Mouse (Mus musculus): Measurements from ENCODE around the gene Hist1h4a. TPM values are rescaled to one million over a fixed set of nuclear protein-coding genes. Genes with fewer than 3 reads are reported as not detected.

Gene Hist1h4a
- total and polyA plus RNA-seq, 2 experiments from 2014 or later = 0.49 to 794 TPM

DNA sequence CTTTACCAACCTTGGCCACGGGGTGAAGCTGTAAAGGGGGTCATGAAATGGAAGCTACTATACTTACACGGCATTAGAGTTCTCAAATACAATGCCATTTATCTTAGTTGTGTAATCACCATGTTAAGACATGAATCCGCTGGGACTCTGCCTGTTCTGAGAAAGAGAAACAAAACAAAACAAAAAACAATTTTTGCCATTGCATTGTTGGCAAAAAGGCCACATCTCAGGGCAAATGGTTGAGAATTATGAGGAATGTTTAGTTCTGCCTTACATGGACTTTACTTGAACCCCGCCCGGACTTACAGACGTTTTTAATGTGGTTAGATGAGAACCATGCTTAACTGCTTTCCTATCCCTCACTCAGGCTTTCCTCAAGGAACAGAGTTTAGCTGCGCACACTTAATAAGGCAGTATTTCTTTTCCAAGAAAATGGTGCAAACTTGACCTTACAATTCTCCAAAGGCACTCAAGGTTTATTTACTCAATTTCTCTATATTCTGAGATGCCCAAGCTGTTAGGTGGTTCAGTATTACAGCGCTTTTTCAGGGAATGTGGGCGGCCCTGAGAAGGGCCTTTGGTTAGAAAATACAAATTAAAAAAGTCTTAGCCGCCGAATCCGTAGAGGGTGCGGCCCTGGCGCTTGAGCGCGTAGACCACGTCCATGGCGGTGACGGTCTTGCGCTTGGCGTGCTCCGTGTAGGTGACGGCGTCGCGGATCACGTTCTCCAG is 624 bp downstream of the Hist1h4a start:
- Histone ChIP-seq H3K4me1 (ENCODE audit: control insufficient read depth, insufficient read depth) (peaks cover 26% of the 10 kb centered on the region), H3K9me3 (replicated peaks; ENCODE audit: control insufficient read depth, low read length) (no peaks in the 10 kb centered on the region), H3K27ac (ENCODE audit: low read depth) (peak overlapping the region; percentile 95), H3K4me2 (ENCODE audit: low read depth, low read length) (peak overlapping the region; percentile 71), H3K9ac (replicated peaks; ENCODE audit: low read depth, low read length) (peak overlapping the region; percentile 39), H3K27me3 (ENCODE audit: control insufficient read depth, insufficient read depth, low read length) (no peaks in the 10 kb centered on the region), H3K36me3 (replicated peaks; ENCODE audit: control insufficient read depth, insufficient read depth, low read length) (no peaks in the 10 kb centered on the region), H3K4me3 (ENCODE audit: low read depth, low read length) (peak overlapping the region; percentile 48)
- ATAC-seq (ENCODE audit: insufficient read depth, low read depth) (peak; percentile 2; the same call in 1 of the 2 replicates), DNase-seq (ENCODE audit: low spot score) (peak; percentile 50)
- TF ChIP-seq CTCF (IDR thresholded peaks at IDR 0.05; ENCODE audit: low read depth) (no peak), EP300 (IDR thresholded peaks at IDR 0.05; ENCODE audit: low read depth) (no peak)
- WGBS = 3% methylated on average over 19 of the region's 27 CpGs

DNA sequence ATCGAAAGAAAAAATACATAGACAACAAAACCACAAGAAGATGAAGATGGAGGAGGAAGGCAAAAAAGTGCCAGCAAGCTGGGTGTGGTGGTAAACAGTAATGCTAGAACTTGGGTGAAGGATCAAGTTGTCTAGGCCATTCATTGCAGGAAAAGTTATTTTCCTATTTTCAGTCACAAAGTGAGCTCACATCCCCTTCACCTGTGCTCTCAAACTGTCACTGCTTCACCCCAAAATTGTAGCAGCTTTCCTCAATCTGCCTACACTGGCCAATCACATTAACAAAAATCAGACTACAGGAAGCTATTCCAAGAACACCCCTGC is 1.2 kb downstream of the Hist1h4a start:
- Histone ChIP-seq H3K4me3 (ENCODE audit: low read depth, low read length) (no peak overlapping the region), H3K4me1 (ENCODE audit: control insufficient read depth, insufficient read depth) (peaks cover 26% of the 10 kb centered on the region), H3K4me2 (ENCODE audit: low read depth, low read length) (peak overlapping the region; percentile 71; the same call in 1 of the 2 replicates), H3K27me3 (ENCODE audit: control insufficient read depth, insufficient read depth, low read length) (no peaks in the 10 kb centered on the region), H3K9ac (replicated peaks; ENCODE audit: low read depth, low read length) (no peak overlapping the region), H3K27ac (ENCODE audit: low read depth) (no peak overlapping the region), H3K9me3 (replicated peaks; ENCODE audit: control insufficient read depth, low read length) (no peaks in the 10 kb centered on the region), H3K36me3 (replicated peaks; ENCODE audit: control insufficient read depth, insufficient read depth, low read length) (no peaks in the 10 kb centered on the region)
- ATAC-seq (ENCODE audit: insufficient read depth, low read depth) (no peak), DNase-seq (ENCODE audit: low spot score) (no peak)
- no peak for TF ChIP-seq CTCF (IDR thresholded peaks at IDR 0.05; ENCODE audit: low read depth)
- WGBS = 70% methylated on average over 1 of the region's 1 CpGs

DNA sequence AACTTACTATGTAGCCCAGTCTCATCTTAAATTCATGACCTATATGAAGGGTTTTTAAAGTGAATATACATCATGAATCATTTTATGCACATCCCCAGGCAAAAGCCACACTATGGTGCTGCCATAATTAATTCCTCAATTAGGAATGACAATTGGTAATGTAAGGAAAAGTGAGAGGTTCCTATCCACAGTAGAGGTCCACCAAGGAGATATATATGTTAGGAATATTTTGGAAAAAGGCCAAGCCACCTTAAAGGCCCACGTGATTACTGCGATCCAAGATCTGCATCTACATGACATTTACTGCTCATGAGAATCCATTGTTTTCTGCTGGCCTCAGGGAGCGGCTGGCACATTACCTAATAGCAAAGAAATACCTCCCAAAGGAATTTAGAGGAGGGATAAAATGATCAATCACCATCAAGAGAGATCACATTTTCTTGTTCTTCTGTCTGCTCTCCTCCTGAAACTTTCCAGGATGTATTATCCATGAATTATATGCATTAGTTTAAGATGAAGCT is 1.7 kb downstream of the Hist1h4a start:
- Histone ChIP-seq H3K9me3 (replicated peaks; ENCODE audit: control insufficient read depth, low read length) (no peaks in the 10 kb centered on the region), H3K9ac (replicated peaks; ENCODE audit: low read depth, low read length) (no peak overlapping the region), H3K4me3 (ENCODE audit: low read depth, low read length) (no peak overlapping the region), H3K4me2 (ENCODE audit: low read depth, low read length) (no peak overlapping the region), H3K4me1 (ENCODE audit: control insufficient read depth, insufficient read depth) (peaks cover 22% of the 10 kb centered on the region), H3K36me3 (replicated peaks; ENCODE audit: control insufficient read depth, insufficient read depth, low read length) (no peaks in the 10 kb centered on the region), H3K27ac (ENCODE audit: low read depth) (no peak overlapping the region), H3K27me3 (ENCODE audit: control insufficient read depth, insufficient read depth, low read length) (no peaks in the 10 kb centered on the region)
- ATAC-seq (ENCODE audit: insufficient read depth, low read depth) = no peak
- 89% methylated on average over 3 of the region's 3 CpGs for WGBS
- DNase-seq (ENCODE audit: low spot score) = no peak
- no peak for TF ChIP-seq CTCF (IDR thresholded peaks at IDR 0.05; ENCODE audit: low read depth)
- TF ChIP-seq EP300 (IDR thresholded peaks at IDR 0.05; ENCODE audit: low read depth) = no peak

GRCm38 (mm10) chr13:23757921-23758320 is 3.1 kb downstream of the Hist1h4a start:
- ATAC-seq (ENCODE audit: insufficient read depth, low read depth) (no peak), DNase-seq (ENCODE audit: low spot score) (no peak)
- TF ChIP-seq EP300 (IDR thresholded peaks at IDR 0.05; ENCODE audit: low read depth) (no peak), CTCF (IDR thresholded peaks at IDR 0.05; ENCODE audit: low read depth) (no peak)
- no peaks in the 10 kb centered on the region for H3K36me3 ChIP-seq (replicated peaks; ENCODE audit: control insufficient read depth, insufficient read depth, low read length)
- no peaks in the 10 kb centered on the region for H3K27me3 ChIP-seq (ENCODE audit: control insufficient read depth, insufficient read depth, low read length)
- no peak overlapping the region for H3K4me3 ChIP-seq (ENCODE audit: low read depth, low read length)
- H3K9ac ChIP-seq (replicated peaks; ENCODE audit: low read depth, low read length) = no peak overlapping the region
- H3K4me2 ChIP-seq (ENCODE audit: low read depth, low read length) = no peak overlapping the region; the same call in 1 of the 2 replicates
- WGBS = 56% methylated on average over 3 of the region's 3 CpGs
- no peaks in the 10 kb centered on the region for H3K9me3 ChIP-seq (replicated peaks; ENCODE audit: control insufficient read depth, low read length)
- peaks cover 13% of the 10 kb centered on the region; the same call in 1 of the 2 replicates for H3K4me1 ChIP-seq (ENCODE audit: control insufficient read depth, insufficient read depth)
- H3K27ac ChIP-seq (ENCODE audit: low read depth) = no peak overlapping the region

GRCm38 (mm10) chr13:23757211-23757773 is 3.7 kb downstream of the Hist1h4a start:
- no peak for TF ChIP-seq CTCF (IDR thresholded peaks at IDR 0.05; ENCODE audit: low read depth)
- no peak for TF ChIP-seq EP300 (IDR thresholded peaks at IDR 0.05; ENCODE audit: low read depth)
- no peak for DNase-seq (ENCODE audit: low spot score)
- H3K4me1 ChIP-seq (ENCODE audit: control insufficient read depth, insufficient read depth) = peaks cover 8% of the 10 kb centered on the region; the same call in 1 of the 2 replicates
- peak overlapping the region; percentile 44 for H3K4me3 ChIP-seq (ENCODE audit: low read depth, low read length)
- no peaks in the 10 kb centered on the region for H3K27me3 ChIP-seq (ENCODE audit: control insufficient read depth, insufficient read depth, low read length)
- H3K9ac ChIP-seq (replicated peaks; ENCODE audit: low read depth, low read length) = peak overlapping the region; percentile 48
- 3% methylated on average over 13 of the region's 23 CpGs for WGBS
- H3K4me2 ChIP-seq (ENCODE audit: low read depth, low read length) = peak overlapping the region; percentile 61
- no peaks in the 10 kb centered on the region for H3K9me3 ChIP-seq (replicated peaks; ENCODE audit: control insufficient read depth, low read length)
- no peak for ATAC-seq (ENCODE audit: insufficient read depth, low read depth)
- H3K36me3 ChIP-seq (replicated peaks; ENCODE audit: control insufficient read depth, insufficient read depth, low read length) = no peaks in the 10 kb centered on the region
- peak overlapping the region; percentile 81 for H3K27ac ChIP-seq (ENCODE audit: low read depth)

Measured in heart, postnatal 0 days (tissue).